Mouse (Mus musculus): ENCODE results near the gene Hspa4. TPM values are rescaled to one million over a fixed set of nuclear protein-coding genes. Genes with fewer than 3 reads are reported as not detected.
A peak's percentile ranks its signal among the peaks of the same experiment; 100 is the strongest.

Hspa4 gene
- total RNA-seq, 2 experiments from 2014 or later, result 164 to 170 TPM

GRCm38 (mm10) chr11:53256914-53257313 lies 43.3 kb downstream of the Hspa4 start:
- no peak for DNase-seq
- intact Hi-C loops (cut with DNase I), result loop anchor here (10.0 kb wide), 2 partner anchors 492 to 742 kb away; partner anchors contain the start of gene Fstl4

DNA sequence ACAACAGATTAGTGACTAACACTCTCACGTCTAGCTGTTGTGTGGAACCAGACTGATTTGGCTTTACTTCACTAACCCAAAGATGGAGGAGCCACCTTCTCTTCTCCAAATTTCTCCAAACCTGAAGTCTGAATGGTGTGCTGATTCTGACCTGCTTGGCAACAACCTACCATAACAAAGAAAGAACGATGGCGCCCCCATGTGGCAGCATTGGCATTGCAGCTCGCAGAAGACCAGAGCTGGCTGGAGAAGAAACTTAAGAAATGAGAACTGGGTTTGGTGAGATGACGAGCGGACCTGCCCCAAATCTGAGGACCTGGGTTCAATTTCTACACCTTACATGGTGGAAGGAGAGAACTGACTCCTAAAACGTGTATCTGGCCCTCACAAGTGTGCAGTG lies 45.3 kb downstream of the Hspa4 start:
- intact Hi-C loops (cut with DNase I), result loop anchor here (2.0 to 10.0 kb wide), 3 partner anchors 490 to 834 kb away; partner anchors contain the start of gene Fstl4
- DNase-seq, result peak; percentile 85

- DNase-seq, result peak; percentile 16
- intact Hi-C loops (cut with DNase I), result loop anchor here (2.0 to 10.0 kb wide), 3 partner anchors 490 to 834 kb away; partner anchors contain the start of gene Fstl4
These were observed 45.8 kb downstream of the Hspa4 start for GRCm38 (mm10) chr11:53254428-53254827.

GRCm38 (mm10) chr11:53252186-53253119 lies 47.8 kb downstream of the Hspa4 start:
- intact Hi-C loops (cut with DNase I), result loop anchor here (10.0 kb wide), 2 partner anchors 488 to 738 kb away; partner anchors contain the start of gene Fstl4
- peak; percentile 51 for DNase-seq

- intact Hi-C loops (cut with DNase I), result loop anchor here (10.0 kb wide), 2 partner anchors 486 to 736 kb away; partner anchors contain the start of gene Fstl4
- no peak for DNase-seq
These were observed 49.5 kb downstream of the Hspa4 start for GRCm38 (mm10) chr11:53250796-53251195.

GRCm38 (mm10) chr11:53249686-53250085 lies 50.6 kb downstream of the Hspa4 start:
- intact Hi-C loops (cut with DNase I), result loop anchor here (10.0 kb wide), 2 partner anchors 485 to 735 kb away; partner anchors contain the start of gene Fstl4
- peak; percentile 14 for DNase-seq

- intact Hi-C loops (cut with DNase I), result no loop called here
- no peak for DNase-seq
These were observed 54.7 kb downstream of the Hspa4 start for GRCm38 (mm10) chr11:53245561-53245960.

GRCm38 (mm10) chr11:53243199-53243598 lies 57.1 kb downstream of the Hspa4 start:
- intact Hi-C loops (cut with DNase I), result no loop called here
- peak; percentile 37 for DNase-seq

DNA sequence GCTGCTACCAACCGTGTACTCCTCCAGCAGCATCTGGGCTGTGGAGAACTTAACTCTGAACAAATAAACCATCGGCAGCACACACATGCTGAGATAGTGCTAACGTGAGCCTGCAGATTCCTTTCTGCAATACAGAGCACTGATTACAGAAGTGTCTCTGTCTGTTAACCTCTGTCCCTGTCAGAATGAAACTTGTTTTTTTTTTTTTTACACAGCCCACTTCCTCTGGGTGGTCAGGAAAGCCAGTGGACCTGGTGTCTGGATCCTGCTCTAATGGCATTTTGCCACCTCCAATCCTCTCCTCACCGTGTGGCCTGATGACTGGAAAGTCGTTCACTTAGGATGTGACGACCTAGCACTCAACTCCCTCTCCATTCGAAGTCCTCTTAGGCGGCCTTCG lies 66.7 kb downstream of the Hspa4 start:
- intact Hi-C loops (cut with DNase I), result no loop called here
- no peak for DNase-seq

DNA sequence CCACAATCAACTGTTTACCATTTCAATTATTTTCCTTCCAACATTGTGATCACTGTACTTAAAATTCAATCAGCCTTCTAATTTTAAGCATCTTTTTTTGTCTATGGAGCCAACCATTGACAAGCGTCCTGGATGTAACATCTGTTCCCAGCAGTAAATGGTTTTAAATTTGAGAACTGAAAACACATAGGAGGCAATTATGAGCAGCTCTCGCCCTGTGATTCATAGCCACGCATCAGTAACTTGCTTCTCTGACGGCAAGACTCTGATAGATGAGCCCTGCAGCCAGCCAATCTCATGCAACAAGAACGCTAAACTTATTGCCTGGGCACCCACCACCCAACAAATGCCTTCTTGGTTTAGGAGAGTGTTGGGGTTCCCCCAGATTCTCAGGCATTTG lies 68.4 kb downstream of the Hspa4 start:
- intact Hi-C loops (cut with DNase I), result no loop called here
- no peak for DNase-seq

DNA sequence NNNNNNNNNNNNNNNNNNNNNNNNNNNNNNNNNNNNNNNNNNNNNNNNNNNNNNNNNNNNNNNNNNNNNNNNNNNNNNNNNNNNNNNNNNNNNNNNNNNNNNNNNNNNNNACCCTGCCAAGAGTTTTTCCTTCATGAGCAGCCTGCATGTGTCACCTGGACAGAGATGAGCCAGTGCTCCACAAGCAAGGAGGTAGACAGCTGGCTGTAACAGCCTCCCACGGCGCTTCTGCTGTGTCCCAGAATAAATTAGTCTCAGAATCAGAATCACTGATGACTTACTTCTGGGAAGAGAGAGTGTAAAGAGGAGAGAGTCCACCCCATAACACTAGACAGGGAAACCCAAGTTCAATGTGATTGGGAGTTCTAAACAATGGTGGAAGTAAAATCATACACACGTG lies 71.2 kb downstream of the Hspa4 start:
- intact Hi-C loops (cut with DNase I), result no loop called here
- DNase-seq, result no peak

DNA sequence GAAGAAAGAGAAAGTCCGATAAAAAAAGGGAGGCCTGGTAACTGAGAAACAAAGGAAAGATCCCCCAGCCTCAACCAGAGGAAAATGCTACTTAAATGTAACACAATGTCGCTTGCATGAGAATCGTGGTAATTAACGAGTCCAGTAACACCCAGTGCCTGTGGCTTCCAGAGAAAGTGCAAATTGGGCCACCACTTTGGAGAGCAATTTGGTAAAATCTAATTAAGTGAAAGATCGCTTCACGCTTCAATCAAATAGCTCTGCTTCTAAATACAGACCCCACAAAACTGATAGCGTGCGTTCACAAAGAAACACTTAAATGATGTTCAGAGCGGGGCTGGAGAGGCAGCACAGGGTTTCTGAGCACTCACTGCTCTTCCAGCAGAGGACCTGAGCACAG lies 89.4 kb downstream of the Hspa4 start:
- intact Hi-C loops (cut with DNase I), result no loop called here
- DNase-seq, result no peak

Other genes with a start within 250 kb of the Hspa4 start
- gene Zcchc10, start 24.2 kb upstream of the Hspa4 start, total RNA-seq (2021), result 10 to 100 TPM in 1 of 2 experiments, 1 to 10 TPM in 1; 8.4 to 10.3 TPM
- gene Aff4, start 50.4 kb upstream of the Hspa4 start, total RNA-seq (2021), result 100 to 1,000 TPM; 202 to 228 TPM
- not detected for gene Leap2, start 122.7 kb upstream of the Hspa4 start, total RNA-seq (2021)
- 100 to 1,000 TPM; 367 to 399 TPM for gene Uqcrq, start 130.4 kb upstream of the Hspa4 start, total RNA-seq (2021)
- 1 to 10 TPM; 1.3 to 1.7 TPM for gene Gdf9, start 130.6 kb upstream of the Hspa4 start, total RNA-seq (2021)
- gene Gm10447, start 156.7 kb upstream of the Hspa4 start, total RNA-seq (2021), result not detected
- 1 to 10 TPM; 2.8 to 3.2 TPM for gene Shroom1, start 156.7 kb upstream of the Hspa4 start, total RNA-seq (2021)
- gene Gm9837, start 170.0 kb upstream of the Hspa4 start, total RNA-seq (2021), result not detected
- gene Gm9945, start 179.7 kb upstream of the Hspa4 start, total RNA-seq (2021), result under 1 TPM; 0.52 to 0.98 TPM
- 10 to 100 TPM; 12.2 to 18.1 TPM for gene Sowaha, start 179.8 kb upstream of the Hspa4 start, total RNA-seq (2021)
- 10 to 100 TPM; 53.7 to 54.5 TPM for gene Sept8, start 218.8 kb upstream of the Hspa4 start, total RNA-seq (2021)

Measured in left cerebral cortex, postnatal 4 days (tissue).